Mouse (Mus musculus) frontal cortex, adult 2 months (tissue): ENCODE measurements around the gene Yju2. TPM values are rescaled to one million over a fixed set of nuclear protein-coding genes. Genes with fewer than 3 reads are reported as not detected.

Experiments
- DNase-seq, 2 experiments: peaks; one replicate each; pipeline ENCODE4 v3.0.0; 2022; ENCODE audit warnings: low spot score in 1 of 2; ENCODE audit errors: extremely low spot score in 1 of 2
- polyA plus RNA-seq: library from polyadenylated mRNA; depleted of rRNA; stranded (reverse); fragments of >200 nt; gene quantifications from 2 replicates; pipeline ENCODE4 v1.2.3, GENCODE M21; 2012; rRNA removed

Yju2 gene
- polyA plus RNA-seq, 1 experiment: 12.3 TPM

DNA sequence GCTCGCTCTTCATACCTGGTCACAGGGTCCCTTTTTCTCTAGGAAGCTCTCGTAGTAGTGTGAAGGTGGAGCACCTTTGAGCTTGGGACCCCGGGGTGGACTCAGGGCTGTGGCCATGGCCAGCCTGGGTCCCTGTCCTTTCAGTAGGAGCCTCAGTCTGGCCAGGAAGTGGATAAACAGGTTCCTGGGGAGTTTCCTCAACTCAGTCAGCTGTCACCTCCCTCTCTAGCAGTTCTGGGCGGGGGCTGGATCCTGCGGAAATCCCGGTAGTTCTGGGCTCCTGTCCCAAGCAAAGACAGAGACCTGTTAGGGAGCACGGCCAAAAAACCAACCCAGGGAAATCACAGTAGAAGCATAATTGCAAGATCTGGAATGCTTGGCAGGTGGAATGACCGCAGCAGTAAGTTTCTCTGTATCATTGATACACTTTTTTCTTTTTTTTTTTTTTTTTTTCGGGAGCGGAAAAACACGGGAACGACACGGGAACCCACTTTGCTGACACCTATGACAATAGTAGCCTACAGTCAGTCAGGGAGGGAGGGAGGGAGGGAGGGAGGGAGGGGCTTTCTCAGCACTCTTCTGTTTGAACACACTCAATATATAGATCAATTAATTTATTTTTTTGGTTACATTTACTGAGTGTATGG is 46.6 kb downstream of the Yju2 start, which contains the start of the genes Stap2 and Mpnd:
Gene Stap2 (minus strand): TSS at position 170 of the 647 bp plus-strand sequence.
Gene Mpnd (plus strand): TSS at position 297 of the 647 bp plus-strand sequence.
- DNase-seq: no peak

DNA sequence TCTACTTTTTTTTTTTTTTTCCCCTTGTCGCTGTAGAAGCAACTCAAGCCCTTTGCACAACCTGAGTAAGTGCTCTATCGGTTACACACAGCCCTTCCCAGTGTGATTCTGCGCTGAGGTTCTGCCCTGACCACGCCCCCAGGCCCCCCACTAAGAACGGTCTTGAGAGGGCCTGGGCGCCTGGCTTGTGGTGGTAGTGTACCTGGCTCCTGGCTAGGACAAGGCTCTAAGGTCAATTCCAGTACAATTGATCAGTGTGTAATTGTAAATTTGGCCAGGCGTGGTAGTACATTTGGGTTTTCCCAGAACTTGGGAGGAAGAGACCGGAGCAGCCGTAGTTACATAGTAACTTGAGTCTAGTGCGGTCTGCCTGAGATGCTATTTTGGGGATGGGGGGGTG is 48.1 kb downstream of the Yju2 start:
- DNase-seq: no peak

DNA sequence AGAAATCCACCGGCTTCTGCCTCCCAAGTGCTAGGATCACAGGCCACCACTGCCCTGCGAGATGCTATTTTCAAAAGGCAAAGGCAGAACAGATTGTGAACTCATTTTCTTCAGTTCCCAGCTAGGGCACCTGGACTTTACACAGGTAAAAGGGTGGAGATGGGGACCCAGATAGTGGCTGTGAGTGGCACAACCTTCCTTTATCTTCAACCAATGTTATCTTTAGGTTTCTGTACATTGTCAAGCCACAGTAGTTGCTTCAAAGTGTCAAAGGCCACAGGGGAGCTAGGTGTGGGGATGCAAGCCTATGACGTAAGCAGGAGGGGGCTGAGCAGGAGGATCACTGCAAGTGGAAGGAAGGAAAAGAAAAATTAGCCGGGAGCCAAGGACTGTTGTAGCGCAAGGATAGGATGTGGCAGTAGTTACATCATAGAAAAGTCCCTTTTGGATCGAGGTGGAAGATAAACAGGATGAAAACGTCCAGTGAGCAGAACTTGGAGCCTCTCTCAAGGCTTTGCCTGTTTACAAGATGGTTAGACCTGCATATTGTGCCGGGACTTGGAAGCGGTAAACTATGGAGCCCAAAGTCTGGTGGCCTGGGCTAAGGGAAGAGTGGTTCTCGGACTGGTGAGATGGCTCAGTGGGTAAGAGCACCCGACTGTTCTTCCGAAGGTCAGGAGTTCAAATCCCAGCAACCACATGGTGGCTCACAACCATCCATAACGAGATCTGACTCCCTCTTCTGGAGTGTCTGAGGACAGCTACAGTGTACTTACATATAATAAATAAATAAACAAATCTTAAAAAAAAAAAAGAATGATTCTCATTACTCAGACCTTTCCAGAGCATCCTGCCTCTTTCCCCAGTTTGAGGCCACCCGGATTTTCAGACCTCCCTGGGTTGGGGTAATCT is 48.8 kb downstream of the Yju2 start:
- DNase-seq: no peak

DNA sequence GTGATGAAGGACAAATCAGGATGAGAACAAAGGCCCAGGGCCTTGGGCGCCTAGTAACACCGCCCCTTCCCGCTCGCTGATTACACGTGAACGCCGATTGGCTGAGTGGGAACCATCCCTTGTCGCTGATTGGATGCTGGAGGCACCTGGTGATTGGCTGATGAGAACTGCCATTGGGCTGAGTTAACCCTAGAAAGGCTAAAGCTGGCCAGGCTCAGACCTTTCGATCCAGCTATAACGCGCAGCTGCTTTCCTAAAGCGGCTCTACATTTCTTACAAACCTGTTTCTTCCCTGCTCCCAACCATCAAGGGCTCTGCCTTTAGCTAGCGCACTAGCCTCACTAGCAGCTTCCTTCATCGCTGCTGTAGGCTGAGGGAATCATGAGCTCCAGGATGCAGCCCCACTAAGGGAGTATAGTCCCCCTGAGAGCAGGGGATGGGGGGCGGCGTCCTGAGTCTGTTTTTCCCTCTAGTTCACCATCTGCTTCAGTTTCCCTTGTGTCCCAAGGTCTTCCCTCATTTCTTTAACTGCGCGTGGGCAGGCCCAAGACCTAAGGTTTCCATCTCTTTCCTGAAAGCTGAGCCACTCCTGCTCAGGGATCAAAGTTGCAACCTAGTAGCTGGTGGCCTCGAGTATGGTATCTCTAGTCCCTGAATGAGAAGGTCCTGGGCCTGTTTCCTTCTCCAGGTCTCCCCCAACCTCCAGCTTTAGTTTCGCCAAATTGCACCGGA is 49.6 kb downstream of the Yju2 start:
- DNase-seq: peak; percentile 95 to 97

DNA sequence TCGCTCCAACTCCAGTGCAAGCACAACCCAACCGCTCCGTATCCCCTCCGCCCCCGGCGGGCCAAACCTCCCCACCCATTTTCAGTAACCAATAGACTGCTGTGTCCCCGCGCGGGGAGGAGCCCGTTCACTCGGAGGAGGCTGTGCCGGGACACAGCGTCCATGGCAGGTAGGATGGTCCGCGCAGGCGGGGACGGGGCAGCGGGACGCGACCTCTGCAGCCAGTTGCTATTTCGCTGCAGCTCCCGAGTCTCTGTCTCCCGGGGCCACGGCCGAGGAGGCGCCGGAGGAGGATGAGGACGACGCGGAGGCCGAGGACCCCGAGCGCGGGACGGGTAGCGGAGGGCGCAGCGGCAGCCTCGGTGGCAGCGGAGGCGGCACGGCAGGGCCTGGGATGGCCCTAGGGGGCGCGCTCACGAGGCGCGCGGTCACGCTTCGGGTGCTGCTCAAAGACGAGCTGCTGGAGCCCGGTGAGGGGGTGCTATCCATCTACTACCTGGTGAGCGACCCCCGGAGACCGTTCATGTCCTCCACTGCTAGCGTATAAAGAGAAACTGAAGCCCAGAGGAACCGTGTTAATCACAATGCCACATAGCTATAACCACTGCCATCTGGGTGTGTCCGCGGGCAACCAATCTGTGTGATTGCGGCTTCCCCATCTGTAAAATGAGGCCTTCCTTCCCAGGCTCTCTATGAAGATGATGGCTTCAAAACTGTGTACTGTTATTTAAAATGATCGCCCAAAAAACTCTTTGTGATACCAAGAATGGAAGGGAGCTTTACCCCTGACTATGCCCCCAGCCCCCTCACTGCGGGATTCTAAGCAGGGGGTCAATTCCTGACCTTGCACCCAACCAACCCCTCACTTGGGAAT is 50.4 kb downstream of the Yju2 start:
- DNase-seq: peak; percentile 84 to 93

DNA sequence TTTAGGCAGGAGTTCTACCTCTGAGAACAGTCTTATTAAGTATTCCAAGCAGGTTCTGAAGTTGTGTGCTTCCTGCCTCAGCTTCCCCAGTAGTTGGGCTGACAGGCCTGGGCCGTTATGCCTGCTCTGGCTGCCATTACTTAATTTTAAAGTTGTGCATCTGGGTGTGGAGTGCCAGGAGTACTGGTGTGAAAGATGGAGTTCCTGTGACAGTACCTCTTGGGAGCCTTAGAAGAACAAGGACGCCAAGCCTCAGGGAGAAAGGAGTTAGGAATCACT is 51.0 kb downstream of the Yju2 start:
- no peak for DNase-seq

DNA sequence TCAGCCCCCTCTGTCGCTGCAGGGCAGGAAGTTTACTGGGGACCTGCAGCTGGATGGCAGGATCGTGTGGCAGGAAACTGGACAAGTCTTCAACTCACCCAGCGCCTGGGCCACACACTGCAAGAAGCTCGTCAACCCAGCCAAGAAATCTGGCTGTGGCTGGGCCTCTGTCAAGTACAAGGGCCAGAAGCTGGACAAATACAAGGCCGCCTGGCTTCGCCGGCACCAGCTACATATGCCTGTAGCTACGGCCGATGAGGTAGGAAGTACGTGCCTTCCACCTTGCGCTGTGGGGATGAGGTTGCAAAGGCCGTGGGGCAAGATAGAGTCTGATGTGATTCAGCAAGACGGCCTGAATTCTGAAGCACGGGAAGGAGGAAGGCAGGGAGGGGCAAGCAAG is 51.4 kb downstream of the Yju2 start:
- no peak for DNase-seq

DNA sequence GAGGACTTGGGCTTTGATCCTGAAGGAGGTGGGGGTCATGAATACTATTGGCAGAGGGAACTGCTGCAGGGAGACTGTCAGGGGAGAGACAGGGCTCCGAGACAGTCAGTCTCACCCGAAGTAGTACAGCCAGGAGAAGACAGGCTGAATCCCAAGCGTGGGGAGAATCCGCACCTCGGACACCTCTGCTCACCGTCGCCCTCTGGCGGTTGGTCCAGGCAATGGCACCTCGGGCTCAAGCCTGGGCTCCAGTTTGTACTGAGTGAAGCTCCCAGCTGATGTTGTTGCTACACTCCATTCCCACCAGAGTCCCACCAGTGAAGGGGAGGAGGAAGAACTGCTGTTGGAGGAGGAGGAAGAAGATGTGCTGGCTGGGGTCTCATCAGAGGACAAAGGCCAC is 51.8 kb downstream of the Yju2 start:
- peak in 1 of 2 experiments; percentile 80 for DNase-seq

DNA sequence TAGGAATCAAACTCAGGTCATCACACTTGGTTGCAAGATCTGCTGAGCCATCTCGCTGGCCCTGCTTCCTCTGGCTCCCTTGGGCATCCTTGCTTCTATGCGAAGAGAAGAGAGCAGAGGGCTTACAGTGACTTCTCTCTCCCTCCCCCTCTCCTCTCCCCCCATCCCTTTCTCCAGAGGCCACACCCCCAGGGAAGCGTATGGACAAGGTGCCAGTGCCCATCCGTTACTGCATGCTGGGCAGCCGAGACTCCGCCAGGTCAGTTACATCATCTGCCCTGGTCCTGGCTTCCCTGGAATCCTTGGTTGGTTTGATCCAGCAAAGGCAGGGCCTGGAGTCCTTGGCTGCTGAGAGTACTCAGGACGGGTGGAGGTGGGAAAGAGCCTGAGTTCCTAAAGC is 52.5 kb downstream of the Yju2 start:
- no peak for DNase-seq

DNA sequence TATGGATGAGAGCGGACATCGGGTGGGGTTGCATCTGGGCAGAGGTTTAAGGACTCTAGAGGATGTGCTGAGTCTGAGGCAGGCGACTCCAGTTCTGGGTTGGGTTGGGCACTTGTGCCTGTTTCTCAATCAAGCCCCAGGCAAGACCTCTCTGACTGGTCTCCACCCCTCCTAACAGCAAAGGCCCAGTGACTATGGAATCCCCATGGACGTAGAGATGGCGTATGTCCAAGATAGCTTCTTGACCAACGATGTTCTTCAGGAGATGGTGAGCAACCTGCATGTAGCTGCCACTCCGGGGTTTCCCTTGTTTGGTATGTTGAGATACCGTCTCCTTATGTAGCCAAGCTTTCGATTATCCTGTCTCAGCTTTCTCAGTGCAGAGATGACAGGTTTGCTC is 56.4 kb downstream of the Yju2 start:
- no peak for DNase-seq

DNA sequence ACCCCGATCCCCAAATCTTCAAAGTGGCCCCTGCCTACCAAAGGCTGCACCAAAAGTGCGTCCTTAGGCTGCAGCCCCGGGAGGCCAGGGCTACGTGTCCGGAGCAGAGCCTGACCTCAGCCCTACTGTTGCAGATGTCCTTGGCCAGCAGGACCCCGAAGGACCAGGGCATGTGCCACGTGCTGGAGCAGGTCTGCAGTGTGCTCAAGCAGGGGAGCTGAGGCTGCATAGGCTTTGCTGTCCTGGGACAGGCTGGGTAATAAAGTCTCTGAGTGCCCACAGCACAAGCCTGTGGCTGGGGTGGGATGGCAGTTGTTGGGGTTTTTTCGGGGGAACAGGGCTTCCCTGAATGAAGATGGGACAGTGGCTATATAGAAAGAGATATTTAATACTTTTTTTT is 57.5 kb downstream of the Yju2 start:
- DNase-seq: no peak

DNA sequence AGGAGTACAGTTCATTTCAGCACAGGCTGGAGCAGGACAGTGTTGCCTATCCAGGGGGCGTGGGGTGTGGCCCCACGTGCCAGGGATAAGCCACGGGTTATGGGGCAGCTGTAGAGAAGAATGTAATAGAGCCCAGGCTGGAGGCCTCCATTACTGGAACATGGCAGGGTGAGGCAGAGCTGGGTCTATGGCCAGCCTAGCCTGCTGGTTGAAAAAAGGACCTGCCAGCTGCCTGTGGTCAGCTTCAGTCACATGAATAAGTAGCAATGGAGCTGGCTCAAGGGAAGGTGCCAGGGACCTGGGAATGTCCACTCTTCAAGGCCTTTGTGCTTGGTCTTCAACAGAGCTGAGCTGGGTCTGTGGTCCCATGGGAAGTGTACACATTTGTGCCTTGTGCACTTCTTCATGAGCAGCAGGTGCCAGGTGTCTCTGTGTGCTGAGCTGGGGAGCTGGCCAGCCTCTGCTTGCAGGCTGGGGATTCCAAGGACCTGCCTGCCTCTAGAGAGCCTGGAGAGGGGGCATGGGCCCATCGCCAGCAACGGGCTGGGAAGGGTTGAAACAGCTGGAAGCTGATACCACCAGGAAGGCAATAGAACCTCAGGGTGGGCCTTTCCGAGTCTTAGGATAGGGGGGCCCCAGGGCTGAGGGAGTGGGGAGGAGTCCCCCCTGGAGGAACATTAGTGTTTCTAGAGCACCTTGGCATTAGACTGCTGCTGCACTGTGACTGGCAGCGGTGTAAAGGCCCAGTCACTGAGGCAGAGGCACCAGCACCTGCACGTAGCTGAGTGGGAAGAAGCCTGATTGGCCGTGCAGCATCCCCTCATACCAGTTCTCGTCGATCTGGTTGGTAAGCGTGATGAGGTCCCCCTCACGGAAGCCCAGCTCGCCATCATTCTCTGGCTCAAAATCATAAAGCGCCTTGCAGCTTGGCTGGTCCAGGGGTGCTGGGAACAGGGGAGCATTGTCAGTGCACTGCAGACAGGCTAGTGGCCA is 58.2 kb downstream of the Yju2 start:
- DNase-seq: no peak

DNA sequence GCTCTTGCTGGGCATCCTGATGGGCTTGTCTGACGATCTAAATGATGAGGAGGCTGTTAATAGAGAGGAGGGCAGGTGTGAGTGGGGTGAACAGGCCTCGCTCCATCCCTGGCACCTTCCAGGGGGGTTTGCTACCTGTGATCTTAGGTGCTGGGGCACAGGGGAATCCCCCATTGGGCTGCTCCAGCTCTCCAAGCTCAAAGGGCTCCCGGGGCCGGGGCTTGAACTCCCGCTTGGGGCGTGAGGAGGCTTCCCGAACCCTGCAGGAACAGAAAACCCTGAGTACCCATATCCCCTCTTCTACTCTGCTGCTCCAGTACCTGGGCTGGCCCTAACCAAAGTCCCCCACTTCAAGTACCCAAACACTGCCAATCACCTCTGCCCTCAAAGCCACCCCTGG is 58.9 kb downstream of the Yju2 start:
- no peak for DNase-seq

Other genes with a start within 250 kb of the Yju2 start
- 7.9 and 8.4 TPM in 2 replicates for gene Pot1b, start 246.5 kb upstream of the Yju2 start, polyA plus RNA-seq
- gene Adgre4, start 209.1 kb upstream of the Yju2 start, polyA plus RNA-seq: 0.10 and 0.15 TPM in 2 replicates
- gene Zfp119a, start 80.2 kb upstream of the Yju2 start, polyA plus RNA-seq: 2.9 and 3.5 TPM in 2 replicates
- gene Zfp959, start 67.0 kb upstream of the Yju2 start, polyA plus RNA-seq: 5.7 and 7.0 TPM in 2 replicates
- 2.0 and 2.4 TPM in 2 replicates for gene Zfp119b, start 9.6 kb upstream of the Yju2 start, polyA plus RNA-seq
- gene Ebi3, start 6.5 kb upstream of the Yju2 start, polyA plus RNA-seq: 1.9 and 2.0 TPM in 2 replicates
- gene Shd, start 11.4 kb downstream of the Yju2 start, polyA plus RNA-seq: 57.6 and 61.6 TPM in 2 replicates
- 57.8 and 68.7 TPM in 2 replicates for gene Fsd1, start 27.4 kb downstream of the Yju2 start, polyA plus RNA-seq
- 4.7 and 5.3 TPM in 2 replicates for gene Stap2, start 46.5 kb downstream of the Yju2 start, polyA plus RNA-seq
- 126 and 132 TPM in 2 replicates for gene Mpnd, start 46.6 kb downstream of the Yju2 start, polyA plus RNA-seq
- 46.0 and 50.7 TPM in 2 replicates for gene Sh3gl1, start 77.5 kb downstream of the Yju2 start, polyA plus RNA-seq
- 2.7 and 2.8 TPM in 2 replicates for gene Chaf1a, start 81.3 kb downstream of the Yju2 start, polyA plus RNA-seq
- gene Ubxn6, start 115.9 kb downstream of the Yju2 start, polyA plus RNA-seq: 106 and 113 TPM in 2 replicates
- 129 and 145 TPM in 2 replicates for gene Hdgfl2, start 120.5 kb downstream of the Yju2 start, polyA plus RNA-seq
- 0.36 and 0.56 TPM in 2 replicates for gene Plin4, start 150.7 kb downstream of the Yju2 start, polyA plus RNA-seq
- gene Plin5, start 158.5 kb downstream of the Yju2 start, polyA plus RNA-seq: 0.19 and 0.38 TPM in 2 replicates
- gene Lrg1, start 162.9 kb downstream of the Yju2 start, polyA plus RNA-seq: 1.9 and 3.4 TPM in 2 replicates
- 89.0 and 95.5 TPM in 2 replicates for gene Sema6b, start 181.2 kb downstream of the Yju2 start, polyA plus RNA-seq
- gene Tnfaip8l1, start 203.4 kb downstream of the Yju2 start, polyA plus RNA-seq: 6.6 TPM in 2 replicates
- gene Mydgf, start 224.8 kb downstream of the Yju2 start, polyA plus RNA-seq: 43.1 and 43.8 TPM in 2 replicates